Mouse (Mus musculus): ENCODE results near the gene Hic1.

Gene Hic1

GRCm38 (mm10) chr11:75169405-75170080, at the start of gene Hic1:
Gene Hic1 (minus strand): TSS chr11:75169519.
- DNase-seq, result peak in 1 of 2 experiments; percentile 41

GRCm38 (mm10) chr11:75214081-75214950, 45.0 kb upstream of the Hic1 start:
- peak; percentile 36 to 60 for DNase-seq

- peak; percentile 96 for DNase-seq
These were observed 44.2 kb upstream of the Hic1 start for GRCm38 (mm10) chr11:75213372-75214080.

GRCm38 (mm10) chr11:75212876-75213275, 43.6 kb upstream of the Hic1 start:
- peak; percentile 70 to 89 for DNase-seq

GRCm38 (mm10) chr11:75212031-75212667, 42.8 kb upstream of the Hic1 start:
- peak; percentile 69 to 91 for DNase-seq

GRCm38 (mm10) chr11:75210755-75211154, 41.4 kb upstream of the Hic1 start:
- DNase-seq, result peak in 1 of 2 experiments; percentile 30

- no peak for DNase-seq
These were observed 40.8 kb upstream of the Hic1 start for GRCm38 (mm10) chr11:75210093-75210492.

- DNase-seq, result no peak
These were observed 40.0 kb upstream of the Hic1 start for GRCm38 (mm10) chr11:75209363-75209762.

- no peak for DNase-seq
These were observed 37.0 kb upstream of the Hic1 start for GRCm38 (mm10) chr11:75206347-75206746.

- peak in 1 of 2 experiments; percentile 26 for DNase-seq
These were observed 35.2 kb upstream of the Hic1 start for GRCm38 (mm10) chr11:75204472-75204871.

GRCm38 (mm10) chr11:75203926-75204325, 34.6 kb upstream of the Hic1 start:
- DNase-seq, result peak in 1 of 2 experiments; percentile 34

GRCm38 (mm10) chr11:75201721-75202120, 32.4 kb upstream of the Hic1 start:
- peak in 1 of 2 experiments; percentile 24 for DNase-seq

- DNase-seq, result no peak
These were observed 31.6 kb upstream of the Hic1 start for GRCm38 (mm10) chr11:75200935-75201334.

- DNase-seq, result no peak
These were observed 30.6 kb upstream of the Hic1 start for GRCm38 (mm10) chr11:75199951-75200350.

- DNase-seq, result no peak
These were observed 29.5 kb upstream of the Hic1 start for GRCm38 (mm10) chr11:75198792-75199191.

GRCm38 (mm10) chr11:75197956-75198355, 28.6 kb upstream of the Hic1 start:
- DNase-seq, result no peak

GRCm38 (mm10) chr11:75196131-75196530, 26.8 kb upstream of the Hic1 start:
- DNase-seq, result no peak

- peak; percentile 71 to 86 for DNase-seq
These were observed 25.6 kb upstream of the Hic1 start for GRCm38 (mm10) chr11:75194850-75195461.

GRCm38 (mm10) chr11:75194121-75194849, 25.0 kb upstream of the Hic1 start:
- DNase-seq, result peak; percentile 51 to 68

GRCm38 (mm10) chr11:75193256-75194071, 24.1 kb upstream of the Hic1 start, which contains the start of gene Rtn4rl1:
Gene Rtn4rl1 (plus strand): TSS chr11:75193783.
- DNase-seq, result peak; percentile 76 to 88
